Mouse (Mus musculus): ENCODE measurements around the gene Acot6. TPM values are rescaled to one million over a fixed set of nuclear protein-coding genes. Genes with fewer than 3 reads are reported as not detected.
"Not testable (repeated sequence)": the region's sequence is repeated elsewhere in the genome, so short reads cannot be mapped to it uniquely, and the experiment has no call there.

Acot6 gene
- 5.5 and 6.6 TPM in 2 replicates for polyA plus RNA-seq (2012; rRNA removed)

GRCm38 (mm10) chr12:84100604-84101492 is at the start of gene Acot6:
Acot6 (plus strand) TSS chr12:84100654.
- DNase-seq = peak; percentile 49 to 69
- WGBS = under 1% methylated on average over 80 of the region's 80 CpGs
- H3K4me1 ChIP-seq (ENCODE audit: control insufficient read depth, insufficient read depth, low read length); H3K27me3 ChIP-seq (ENCODE audit: control insufficient read depth, insufficient read depth, low read length): not testable (repeated sequence)
- peak within 1 kb of the TSS; percentile 4; the same call in 1 of the 2 replicates for H3K27ac ChIP-seq (ENCODE audit: insufficient read depth, low read length)
- H3K4me3 ChIP-seq (replicated peaks; ENCODE audit: insufficient read depth, low read depth, low read length) = peak within 1 kb of the TSS; percentile 56

- not testable (repeated sequence) for DNase-seq; H3K4me1 ChIP-seq (ENCODE audit: control insufficient read depth, insufficient read depth, low read length)
- 85% methylated on average over 5 of the region's 5 CpGs for WGBS
Measured at GRCm38 (mm10) chr12:84050744-84051143, 49.7 kb upstream of the Acot6 start.

GRCm38 (mm10) chr12:84051937-84052474 is 48.4 kb upstream of the Acot6 start, which contains the start of gene Acot3:
Acot3 (plus strand) TSS chr12:84052144.
- Histone ChIP-seq H3K4me3 (replicated peaks; ENCODE audit: insufficient read depth, low read depth, low read length) (no peak within 1 kb of the TSS), H3K4me1 (ENCODE audit: control insufficient read depth, insufficient read depth, low read length) (no peaks in the 10 kb centered on the region), H3K27me3 (ENCODE audit: control insufficient read depth, insufficient read depth, low read length) (no peaks in the 10 kb centered on the region), H3K27ac (ENCODE audit: insufficient read depth, low read length) (no peak within 1 kb of the TSS)
- 90% methylated on average over 5 of the region's 5 CpGs for WGBS
- TF ChIP-seq CTCF (IDR thresholded peaks at IDR 0.05; ENCODE audit: borderline replicate concordance, insufficient read depth, low read depth, low read length) (no peak), POLR2A (IDR thresholded peaks at IDR 0.05; ENCODE audit: borderline replicate concordance, insufficient read depth, low read length) (no peak)
- no peak for DNase-seq

More at GRCm38 (mm10) chr12:84050744-84051143, 49.7 kb upstream of the Acot6 start:
- H3K27me3 ChIP-seq (ENCODE audit: control insufficient read depth, insufficient read depth, low read length); H3K27ac ChIP-seq (ENCODE audit: insufficient read depth, low read length); H3K4me3 ChIP-seq (replicated peaks; ENCODE audit: insufficient read depth, low read depth, low read length): not testable (repeated sequence)

- Histone ChIP-seq H3K27ac (ENCODE audit: insufficient read depth, low read length) (no peak overlapping the region), H3K4me1 (ENCODE audit: control insufficient read depth, insufficient read depth, low read length) (no peaks in the 10 kb centered on the region), H3K4me3 (replicated peaks; ENCODE audit: insufficient read depth, low read depth, low read length) (no peak overlapping the region), H3K27me3 (ENCODE audit: control insufficient read depth, insufficient read depth, low read length) (no peaks in the 10 kb centered on the region)
- no peak for DNase-seq
- TF ChIP-seq CTCF (IDR thresholded peaks at IDR 0.05; ENCODE audit: borderline replicate concordance, insufficient read depth, low read depth, low read length) = no peak
- no peak for TF ChIP-seq POLR2A (IDR thresholded peaks at IDR 0.05; ENCODE audit: borderline replicate concordance, insufficient read depth, low read length)
- WGBS = 95% methylated on average over 7 of the region's 7 CpGs
Measured at GRCm38 (mm10) chr12:84052609-84053008, 47.8 kb upstream of the Acot6 start.

- whole genome bisulfite sequencing = 14% methylated on average over 16 of the region's 16 CpGs
- Histone ChIP-seq H3K27ac (ENCODE audit: insufficient read depth, low read length) (no peak overlapping the region), H3K27me3 (ENCODE audit: control insufficient read depth, insufficient read depth, low read length) (no peaks in the 10 kb centered on the region), H3K4me3 (replicated peaks; ENCODE audit: insufficient read depth, low read depth, low read length) (peak overlapping the region; percentile 51), H3K4me1 (ENCODE audit: control insufficient read depth, insufficient read depth, low read length) (no peaks in the 10 kb centered on the region)
- no peak for TF ChIP-seq CTCF (IDR thresholded peaks at IDR 0.05; ENCODE audit: borderline replicate concordance, insufficient read depth, low read depth, low read length)
- no peak for TF ChIP-seq POLR2A (IDR thresholded peaks at IDR 0.05; ENCODE audit: borderline replicate concordance, insufficient read depth, low read length)
- DNase-seq = peak in 1 of 2 experiments; percentile 21
Measured at GRCm38 (mm10) chr12:84053173-84053572, 47.3 kb upstream of the Acot6 start.

- TF ChIP-seq CTCF (IDR thresholded peaks at IDR 0.05; ENCODE audit: borderline replicate concordance, insufficient read depth, low read depth, low read length) (no peak), POLR2A (IDR thresholded peaks at IDR 0.05; ENCODE audit: borderline replicate concordance, insufficient read depth, low read length) (no peak)
- no peak overlapping the region for H3K27ac ChIP-seq (ENCODE audit: insufficient read depth, low read length)
- H3K27me3 ChIP-seq (ENCODE audit: control insufficient read depth, insufficient read depth, low read length) = no peaks in the 10 kb centered on the region
- no peaks in the 10 kb centered on the region for H3K4me1 ChIP-seq (ENCODE audit: control insufficient read depth, insufficient read depth, low read length)
- 5% methylated on average over 39 of the region's 46 CpGs for WGBS
- H3K4me3 ChIP-seq (replicated peaks; ENCODE audit: insufficient read depth, low read depth, low read length) = peak overlapping the region; percentile 5
- DNase-seq = peak; percentile 14 to 28
Measured at GRCm38 (mm10) chr12:84053679-84054391, 46.6 kb upstream of the Acot6 start.

GRCm38 (mm10) chr12:84060946-84061345 is 39.5 kb upstream of the Acot6 start:
- Histone ChIP-seq H3K4me3 (replicated peaks; ENCODE audit: insufficient read depth, low read depth, low read length) (no peak overlapping the region), H3K4me1 (ENCODE audit: control insufficient read depth, insufficient read depth, low read length) (no peaks in the 10 kb centered on the region), H3K27me3 (ENCODE audit: control insufficient read depth, insufficient read depth, low read length) (no peaks in the 10 kb centered on the region), H3K27ac (ENCODE audit: insufficient read depth, low read length) (no peak overlapping the region)
- TF ChIP-seq POLR2A (IDR thresholded peaks at IDR 0.05; ENCODE audit: borderline replicate concordance, insufficient read depth, low read length) (no peak), CTCF (IDR thresholded peaks at IDR 0.05; ENCODE audit: borderline replicate concordance, insufficient read depth, low read depth, low read length) (peak; percentile 24; the same call in 1 of the 2 replicates)
- DNase-seq = peak in 1 of 2 experiments; percentile 21
- WGBS = 30% methylated on average over 2 of the region's 2 CpGs

All from cerebellum, adult 2 months (tissue).